Mouse (Mus musculus) E14TG2a.4 (cell line): ENCODE results near the gene Nrxn3.

ENCODE experiments used
- CTCF ChIP-seq: conservative IDR thresholded peaks from 2 replicates; pipeline ENCODE4 v1.5.1; 2014; ENCODE audit warnings: low read length
- NANOG ChIP-seq: IDR thresholded peaks from 2 replicates; pipeline ENCODE4 v1.6.1; 2014; ENCODE audit warnings: borderline replicate concordance, low read length, mixed read lengths
- POU5F1 ChIP-seq: IDR thresholded peaks from 2 replicates; pipeline ENCODE4 v1.6.1; 2014; ENCODE audit warnings: low read length, borderline replicate concordance

DNA sequence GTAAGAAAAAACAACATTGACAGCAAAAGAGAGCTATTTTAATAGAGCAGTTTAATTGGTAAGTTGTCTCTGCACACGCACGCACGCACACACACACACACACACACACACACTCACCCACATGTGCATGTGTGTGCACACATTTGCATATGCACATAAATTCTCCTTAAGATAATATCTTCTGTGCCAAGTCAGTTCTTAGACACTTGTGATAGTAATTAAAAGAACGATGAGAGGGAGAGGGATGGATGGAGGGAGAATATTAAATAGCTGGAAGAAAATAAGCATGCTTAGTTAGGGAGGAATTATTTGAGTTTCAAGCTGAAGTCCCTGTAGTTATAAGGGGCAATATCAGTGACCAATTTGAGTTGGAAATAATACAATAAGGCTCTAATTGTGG lies 203.6 kb downstream of the Nrxn3 start:
- TF ChIP-seq CTCF (no peak), NANOG (no peak), POU5F1 (no peak)
